Mouse (Mus musculus): ENCODE data around the gene U2surp.

DNA sequence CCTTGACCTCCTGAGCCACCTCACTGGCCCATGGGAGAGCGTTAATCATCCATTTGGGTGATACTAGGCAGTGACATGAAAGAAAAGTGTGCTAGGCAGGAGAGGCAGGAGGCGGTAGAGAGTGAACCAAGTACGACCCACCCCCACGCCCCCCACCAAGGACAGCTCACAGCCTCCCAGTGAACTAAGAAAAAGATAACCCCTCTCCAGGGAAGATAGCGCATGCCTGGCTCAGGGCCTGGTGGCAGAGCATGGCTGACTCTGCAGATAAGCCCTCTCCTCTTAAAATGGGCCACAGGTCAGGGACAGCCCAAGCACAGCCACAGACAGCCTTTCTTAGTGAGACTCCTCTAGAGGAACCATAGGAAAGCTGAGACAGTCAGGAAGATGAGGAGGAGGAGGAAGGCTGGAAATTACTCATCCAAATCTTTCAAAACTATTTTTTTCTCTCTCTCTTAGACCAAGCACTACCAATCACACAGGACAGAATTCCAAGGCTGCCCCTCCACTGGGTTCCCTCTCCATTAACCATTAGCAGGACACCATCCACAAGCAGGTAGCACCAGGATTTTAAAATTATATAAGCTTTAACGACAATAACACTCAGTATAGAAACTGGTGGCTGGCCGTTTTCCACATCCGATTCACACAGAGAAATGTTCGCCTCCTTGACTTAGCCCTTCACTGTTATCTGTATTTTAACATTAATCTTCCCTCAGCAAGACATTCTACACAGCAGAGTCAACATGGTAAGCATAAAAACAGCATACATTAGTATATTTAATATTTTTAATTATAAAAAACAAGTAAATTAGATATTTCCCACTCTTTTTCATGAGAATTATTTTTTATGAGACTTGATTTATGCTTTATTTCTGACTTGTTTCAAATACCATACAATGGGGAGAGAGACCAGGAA lies 39.3 kb upstream of the U2surp start:
- no peak for TF ChIP-seq GATA1 (IDR thresholded peaks at IDR 0.05; ENCODE audit: borderline replicate concordance, low read length)
- no peak for TF ChIP-seq FLI1 (IDR thresholded peaks at IDR 0.05; ENCODE audit: low read length)
